Mouse (Mus musculus): ENCODE data around the gene Mapk11.

Gene Mapk11

DNA sequence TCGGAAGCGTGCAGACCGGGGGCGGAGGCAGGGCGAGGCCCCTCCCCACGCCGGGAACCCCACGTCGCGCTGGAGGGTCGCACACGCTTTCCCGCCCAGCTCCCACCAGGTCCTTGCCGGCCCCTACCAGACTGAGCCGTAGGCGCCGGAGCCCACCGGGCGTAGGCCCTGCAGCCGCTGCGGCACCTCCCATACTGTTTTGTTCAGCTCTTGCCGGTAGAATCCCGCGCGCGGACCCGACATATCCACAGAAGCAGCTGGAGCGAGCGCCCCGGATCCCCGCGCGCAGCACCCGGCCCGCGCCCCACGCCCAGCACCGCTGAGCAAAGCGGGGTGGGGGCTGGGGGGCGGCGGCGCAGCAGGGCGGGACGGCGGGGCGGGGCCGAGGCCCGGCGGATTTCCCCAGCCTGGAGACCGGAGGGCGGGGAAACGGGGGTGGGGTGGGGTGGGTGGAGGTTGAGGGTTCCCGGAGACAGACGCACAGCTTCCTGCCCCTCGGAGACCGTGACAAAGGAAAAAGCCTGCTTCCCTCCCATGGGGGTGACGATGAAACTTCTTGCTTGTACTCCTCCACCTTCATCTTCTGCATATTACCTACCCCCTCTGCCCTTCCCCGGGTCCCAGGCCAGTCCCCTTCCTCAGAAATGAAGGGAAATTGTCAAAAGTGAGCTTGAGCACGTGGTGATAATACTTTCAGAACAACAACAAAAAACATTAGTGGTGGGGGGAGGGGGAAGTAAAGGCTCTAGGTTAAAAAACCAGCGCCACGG lies at the start of gene Mapk11:
Gene Mapk11, minus strand, starts transcription at position 358 of the 770 bp plus-strand sequence.
- DNase-seq, result peak; percentile 57 to 66

GRCm38 (mm10) chr15:89197056-89197455 lies 47.6 kb upstream of the Mapk11 start:
- DNase-seq, result peak in 1 of 2 experiments; percentile 50

DNA sequence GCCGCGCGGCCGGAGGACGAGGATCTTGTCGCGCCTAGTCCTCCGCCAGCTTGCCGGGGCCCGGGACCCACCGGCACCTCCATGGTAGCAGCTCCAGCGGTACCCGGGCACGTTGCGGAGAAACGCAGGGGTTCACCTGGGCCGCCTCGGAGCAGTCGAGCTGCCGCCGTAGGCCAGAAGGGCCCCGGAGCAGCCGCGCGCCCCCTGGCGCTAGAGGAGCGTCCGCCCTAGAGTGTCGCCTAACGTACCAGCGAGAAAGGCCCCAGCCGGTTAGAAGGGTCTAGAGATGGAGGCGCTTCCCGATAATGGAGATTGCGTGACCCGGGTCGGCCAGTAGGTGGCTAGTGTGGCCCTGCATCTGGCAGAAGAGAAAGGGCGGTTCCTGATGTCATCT lies 46.9 kb upstream of the Mapk11 start, which contains the start of gene Dennd6b:
Gene Dennd6b, minus strand, starts transcription at position 184 of the 394 bp plus-strand sequence.
- peak; percentile 96 to 97 for DNase-seq

- DNase-seq, result peak; percentile 90 to 94
These were observed 46.4 kb upstream of the Mapk11 start for GRCm38 (mm10) chr15:89195690-89196312.

DNA sequence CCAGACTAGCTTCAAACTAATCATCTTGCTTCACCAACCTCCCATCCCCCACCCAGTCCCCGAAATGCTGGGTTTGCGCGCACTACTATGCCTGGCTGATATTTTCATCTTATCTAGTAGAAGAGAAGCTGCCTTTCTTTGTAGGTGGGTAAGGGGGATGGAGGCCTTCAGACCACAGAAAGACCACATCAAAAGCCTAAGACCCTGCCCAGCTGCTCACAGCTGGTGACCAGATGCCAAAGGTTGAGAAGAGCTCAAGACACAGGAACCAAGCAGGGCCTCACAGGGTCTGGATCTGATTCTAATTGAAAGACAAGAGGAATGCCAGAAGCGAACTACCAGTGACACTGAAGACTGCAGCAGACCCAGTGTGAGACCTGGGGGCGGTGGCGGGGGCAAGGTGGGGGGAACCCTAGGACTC lies 45.8 kb upstream of the Mapk11 start:
- peak in 1 of 2 experiments; percentile 47 for DNase-seq

GRCm38 (mm10) chr15:89184937-89185227 lies 35.5 kb upstream of the Mapk11 start:
- DNase-seq, result peak in 1 of 2 experiments; percentile 25

DNA sequence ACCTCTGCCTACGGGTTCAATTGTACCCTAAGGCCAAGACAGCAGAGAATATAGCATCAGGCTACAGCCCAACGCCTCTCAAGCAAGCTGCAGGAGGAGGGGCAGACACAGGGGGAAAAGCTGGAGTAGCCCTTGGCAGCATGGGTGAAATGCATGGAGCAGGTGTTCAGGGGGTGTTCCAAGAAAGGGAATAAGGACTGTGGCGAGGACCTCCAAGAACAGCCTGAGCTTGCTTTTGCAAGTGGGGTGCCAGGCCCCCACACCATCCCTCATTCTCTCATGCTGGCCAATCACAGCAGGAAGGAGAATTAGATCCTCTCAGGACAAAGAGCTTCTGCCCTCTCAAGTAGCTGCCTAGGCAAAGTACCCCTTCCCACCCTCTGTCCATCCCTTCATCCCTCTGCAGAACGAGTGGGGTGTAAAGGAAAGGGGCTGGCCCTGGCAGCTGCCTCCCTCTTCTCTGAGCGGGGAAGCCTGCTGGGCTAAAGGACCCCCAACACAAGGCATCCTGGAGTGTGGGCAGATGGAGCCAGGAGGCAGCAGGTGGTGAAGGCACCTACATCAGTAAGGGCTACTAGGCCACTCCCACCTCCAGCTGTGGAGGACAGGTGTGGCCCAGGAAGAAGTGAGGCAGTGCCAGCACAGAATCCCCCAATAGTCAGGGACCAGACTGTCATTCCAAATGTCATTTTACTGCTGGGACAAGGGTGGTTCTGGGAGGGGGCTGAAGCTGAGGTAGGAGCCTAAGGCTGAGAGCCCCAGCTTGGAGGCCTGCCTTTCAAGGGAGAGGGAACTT lies 34.9 kb upstream of the Mapk11 start:
- peak; percentile 18 to 34 for DNase-seq

GRCm38 (mm10) chr15:89182842-89183241 lies 33.4 kb upstream of the Mapk11 start:
- DNase-seq, result peak in 1 of 2 experiments; percentile 40

DNA sequence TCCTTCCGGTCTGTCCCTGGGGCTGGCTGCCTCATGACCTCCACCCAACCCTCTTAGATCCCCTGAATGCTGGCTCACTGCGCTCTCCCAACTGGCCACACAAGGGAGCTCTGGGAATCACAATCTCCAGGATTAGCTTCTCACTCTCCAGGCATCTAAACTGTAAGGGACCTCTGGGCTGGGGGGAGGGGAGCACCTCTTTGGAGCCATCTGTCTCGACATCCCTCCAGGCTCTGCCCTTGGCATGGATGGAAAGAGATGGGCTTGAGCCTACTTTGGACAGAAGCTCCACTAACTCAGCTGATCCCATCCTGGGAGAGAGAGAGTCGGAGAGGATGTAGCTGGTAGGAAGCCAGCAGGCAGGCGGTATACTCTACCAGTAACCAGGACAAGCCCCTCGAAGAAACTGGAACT lies 32.9 kb upstream of the Mapk11 start:
- peak; percentile 75 to 79 for DNase-seq

- peak; percentile 28 to 44 for DNase-seq
These were observed 32.3 kb upstream of the Mapk11 start for GRCm38 (mm10) chr15:89181561-89182270.

GRCm38 (mm10) chr15:89180571-89181229 lies 31.3 kb upstream of the Mapk11 start, which contains the start of gene Plxnb2:
TSS of gene Plxnb2 (minus strand) at chr15:89180788.
- peak; percentile 87 to 90 for DNase-seq

DNA sequence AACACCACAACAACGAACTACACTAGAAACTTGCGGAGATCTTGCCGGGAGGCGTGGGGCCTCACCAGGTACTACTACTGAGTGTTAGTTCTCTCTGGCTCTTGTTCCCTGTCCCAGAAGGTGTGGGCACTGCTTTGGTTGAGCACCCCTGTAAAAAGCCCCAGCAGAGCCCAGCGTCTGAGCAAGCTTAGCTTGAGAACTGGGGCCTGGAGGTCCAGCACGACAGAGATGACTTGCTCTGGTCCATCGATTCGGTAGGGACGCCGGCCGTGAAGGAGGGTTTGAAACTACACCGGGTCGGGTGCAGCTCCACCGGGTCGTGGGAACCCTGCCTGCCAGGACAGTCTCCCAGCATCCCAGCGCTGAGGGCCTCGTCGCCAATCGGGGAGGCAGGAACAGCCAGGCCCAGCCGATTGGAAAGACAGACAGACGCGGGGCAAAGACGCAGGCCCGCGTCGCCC lies 30.7 kb upstream of the Mapk11 start:
- DNase-seq, result peak in 1 of 2 experiments; percentile 55

- DNase-seq, result no peak
These were observed 30.2 kb upstream of the Mapk11 start for GRCm38 (mm10) chr15:89179630-89179964.

- peak; percentile 73 to 75 for DNase-seq
These were observed 29.7 kb upstream of the Mapk11 start for GRCm38 (mm10) chr15:89178954-89179629.

DNA sequence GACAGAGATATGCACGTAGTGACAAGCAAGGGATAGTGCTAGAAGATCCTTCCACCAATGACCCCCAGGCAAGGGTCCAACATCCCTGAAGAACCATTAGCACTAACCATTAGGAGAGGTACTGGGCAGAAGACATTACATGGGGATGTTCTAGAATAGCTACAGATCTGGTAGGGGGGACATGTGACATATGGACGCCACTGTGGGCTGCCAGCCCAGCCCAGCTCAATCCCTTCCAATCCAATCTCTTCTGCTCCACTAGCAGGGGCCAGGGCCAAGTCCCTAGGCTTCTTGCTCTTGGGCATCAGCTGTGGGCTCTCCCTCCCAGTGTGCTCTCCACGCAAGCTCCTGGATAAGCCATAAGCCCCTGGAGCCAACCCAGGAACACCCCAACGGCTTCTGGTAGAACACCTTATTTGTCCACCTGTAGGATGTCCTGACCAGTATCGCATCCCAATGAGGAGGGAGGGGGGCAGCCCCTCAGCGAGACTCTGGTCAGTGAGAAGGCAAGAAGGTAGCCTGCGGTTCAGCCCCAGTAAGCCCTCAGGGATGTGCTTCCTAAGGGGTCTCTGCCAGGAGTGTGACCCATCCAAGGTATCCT lies 28.9 kb upstream of the Mapk11 start:
- peak; percentile 93 for DNase-seq

DNA sequence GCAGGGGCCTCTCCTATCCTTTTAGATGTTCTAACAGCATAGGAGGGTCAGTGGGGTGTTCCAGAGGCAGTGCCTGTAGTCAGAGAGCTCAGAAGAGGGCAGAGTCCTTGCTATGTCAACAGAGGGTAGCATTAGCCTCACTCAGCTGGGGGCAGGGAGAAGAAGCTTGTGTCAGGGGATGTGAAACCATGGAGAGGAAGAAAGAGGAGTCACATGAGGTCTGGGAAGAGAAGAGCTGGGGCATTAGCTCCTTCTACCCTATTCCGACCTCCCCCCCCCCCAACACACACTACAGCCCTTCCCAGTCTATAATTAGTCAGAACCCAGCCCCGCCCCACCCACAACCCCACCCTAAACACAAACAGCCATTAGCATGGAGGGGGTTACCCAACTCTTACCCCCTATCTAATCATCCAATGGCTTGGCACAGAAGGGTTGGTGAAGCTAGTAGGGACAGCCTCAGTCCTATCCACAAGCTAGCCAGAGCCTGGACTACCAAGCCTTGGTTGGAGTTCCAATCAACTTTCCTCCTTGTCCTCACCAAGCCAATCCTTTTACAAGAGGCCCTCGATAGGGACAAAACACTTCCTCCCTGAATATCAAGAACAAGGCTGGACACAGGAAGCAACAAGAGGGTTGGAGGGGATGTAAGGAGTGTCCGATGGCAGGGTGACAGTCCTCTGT lies 28.3 kb upstream of the Mapk11 start:
- peak in 1 of 2 experiments; percentile 37 for DNase-seq

GRCm38 (mm10) chr15:89177121-89177520 lies 27.7 kb upstream of the Mapk11 start:
- DNase-seq, result peak; percentile 89 to 90

GRCm38 (mm10) chr15:89175411-89176155 lies 26.2 kb upstream of the Mapk11 start:
- peak in 1 of 2 experiments; percentile 39 for DNase-seq

- peak in 1 of 2 experiments; percentile 52 for DNase-seq
These were observed 25.5 kb upstream of the Mapk11 start for GRCm38 (mm10) chr15:89174889-89175339.

DNA sequence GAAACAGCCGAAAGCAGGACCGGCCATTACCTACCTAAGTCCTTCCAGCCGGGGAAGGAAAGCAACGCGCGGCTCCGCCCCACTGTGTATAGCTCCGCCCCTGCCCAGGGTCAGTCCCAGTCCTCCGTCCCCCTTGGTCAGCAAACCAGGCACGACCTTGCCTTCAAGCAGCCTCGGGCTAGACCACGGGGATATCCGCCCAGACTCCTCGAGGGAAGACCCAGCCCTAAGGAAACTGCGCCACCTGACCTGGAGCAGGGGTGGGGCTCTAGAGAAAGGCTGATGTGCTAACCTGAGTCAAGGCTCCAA lies 24.4 kb upstream of the Mapk11 start:
- peak; percentile 76 to 80 for DNase-seq
